Mouse (Mus musculus): ENCODE measurements around the gene Card6. TPM values are rescaled to one million over a fixed set of nuclear protein-coding genes. Genes with fewer than 3 reads are reported as not detected.

The Card6 gene
- polyA plus RNA-seq, 1 experiment = 0.59 TPM

DNA sequence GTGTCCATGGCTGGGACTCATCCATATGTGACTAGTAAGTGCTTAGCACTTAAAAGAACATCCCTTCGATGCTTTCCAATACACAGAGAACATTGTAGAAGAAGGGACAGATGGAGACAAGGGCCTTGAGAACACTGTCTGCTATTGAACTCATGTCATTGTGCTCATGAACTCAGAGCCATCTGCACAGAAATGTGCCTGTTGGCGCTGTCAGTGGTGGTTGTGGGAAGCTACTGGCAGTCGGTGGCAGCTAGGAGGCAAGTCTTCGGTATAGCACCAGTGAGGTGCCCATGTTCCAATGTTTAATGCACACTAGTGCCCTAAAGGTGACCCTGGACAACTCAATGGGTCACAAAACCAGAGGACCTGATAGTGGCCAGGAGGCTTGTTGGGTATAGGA is 6.0 kb downstream of the Card6 start:
- no peak for TF ChIP-seq POLR2A (IDR thresholded peaks at IDR 0.05; ENCODE audit: borderline replicate concordance, insufficient read depth, low read length)
- TF ChIP-seq CTCF (IDR thresholded peaks at IDR 0.05; ENCODE audit: borderline replicate concordance, insufficient read depth, low read depth, low read length) = no peak
- DNase-seq = no peak
- WGBS = 88% methylated on average over 4 of the region's 4 CpGs
- Histone ChIP-seq H3K4me3 (replicated peaks; ENCODE audit: insufficient read depth, low read depth, low read length) (no peak overlapping the region), H3K4me1 (ENCODE audit: control insufficient read depth, insufficient read depth, low read length) (no peaks in the 10 kb centered on the region), H3K27me3 (ENCODE audit: control insufficient read depth, insufficient read depth, low read length) (no peaks in the 10 kb centered on the region), H3K27ac (ENCODE audit: insufficient read depth, low read length) (no peak overlapping the region)

DNA sequence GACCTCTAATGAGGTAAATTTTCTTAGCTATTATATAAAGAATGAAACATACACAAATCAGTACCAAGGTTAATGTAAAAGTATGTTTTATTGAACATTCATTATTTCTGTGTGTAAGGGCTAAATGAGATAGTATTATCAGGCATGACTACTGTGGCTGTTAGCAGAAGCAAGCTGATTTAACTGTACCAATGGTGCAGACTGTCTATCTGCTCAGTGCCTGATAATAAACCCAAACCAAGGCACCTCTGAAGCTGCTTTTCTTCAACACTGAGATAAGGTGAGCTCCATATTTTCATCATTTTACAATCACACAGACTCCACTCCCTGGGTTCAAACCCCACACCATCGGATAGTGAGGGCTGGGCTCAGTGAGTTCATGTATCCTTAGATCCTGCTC is 11.0 kb downstream of the Card6 start:
- TF ChIP-seq CTCF (IDR thresholded peaks at IDR 0.05; ENCODE audit: borderline replicate concordance, insufficient read depth, low read depth, low read length) (no peak), POLR2A (IDR thresholded peaks at IDR 0.05; ENCODE audit: borderline replicate concordance, insufficient read depth, low read length) (no peak)
- no peak for DNase-seq
- WGBS = 100% methylated on average over 1 of the region's 1 CpGs

GRCm38 (mm10) chr15:5095534-5096301 is 12.6 kb downstream of the Card6 start:
- Histone ChIP-seq H3K4me1 (ENCODE audit: control insufficient read depth, insufficient read depth, low read length) (no peaks in the 10 kb centered on the region), H3K27ac (ENCODE audit: insufficient read depth, low read length) (no peak overlapping the region), H3K4me3 (replicated peaks; ENCODE audit: insufficient read depth, low read depth, low read length) (no peak overlapping the region), H3K27me3 (ENCODE audit: control insufficient read depth, insufficient read depth, low read length) (no peaks in the 10 kb centered on the region)
- DNase-seq = no peak
- no peak for TF ChIP-seq CTCF (IDR thresholded peaks at IDR 0.05; ENCODE audit: borderline replicate concordance, insufficient read depth, low read depth, low read length)
- no peak for TF ChIP-seq POLR2A (IDR thresholded peaks at IDR 0.05; ENCODE audit: borderline replicate concordance, insufficient read depth, low read length)
- WGBS = 87% methylated on average over 11 of the region's 11 CpGs

More for the DNA sequence above, 11.0 kb downstream of the Card6 start:
- Histone ChIP-seq H3K27ac (ENCODE audit: insufficient read depth, low read length) (no peak overlapping the region), H3K4me3 (replicated peaks; ENCODE audit: insufficient read depth, low read depth, low read length) (no peak overlapping the region), H3K4me1 (ENCODE audit: control insufficient read depth, insufficient read depth, low read length) (no peaks in the 10 kb centered on the region), H3K27me3 (ENCODE audit: control insufficient read depth, insufficient read depth, low read length) (no peaks in the 10 kb centered on the region)

DNA sequence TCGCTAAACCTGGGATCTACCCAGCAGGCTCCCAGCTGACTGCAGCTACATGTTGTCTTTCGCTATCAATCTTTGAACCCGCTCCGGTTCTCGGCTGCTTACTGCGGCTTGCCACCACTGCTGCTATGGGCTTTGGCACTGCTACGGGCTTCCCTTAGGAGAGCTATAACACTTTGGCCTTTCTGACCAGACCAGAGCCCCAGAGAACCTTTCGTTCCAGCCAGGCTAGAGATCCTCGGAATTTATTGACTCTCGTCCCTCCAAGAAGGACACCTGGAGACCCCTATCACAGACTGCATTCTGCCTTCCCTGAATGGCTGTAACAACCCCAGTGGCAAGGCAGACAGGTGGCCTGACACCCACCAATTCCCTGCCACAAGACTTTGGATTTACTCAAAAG is 18.2 kb downstream of the Card6 start:
- Histone ChIP-seq H3K4me3 (replicated peaks; ENCODE audit: insufficient read depth, low read depth, low read length) (no peak overlapping the region), H3K27ac (ENCODE audit: insufficient read depth, low read length) (no peak overlapping the region), H3K27me3 (ENCODE audit: control insufficient read depth, insufficient read depth, low read length) (no peaks in the 10 kb centered on the region), H3K4me1 (ENCODE audit: control insufficient read depth, insufficient read depth, low read length) (no peaks in the 10 kb centered on the region)
- DNase-seq = no peak
- 94% methylated on average over 10 of the region's 10 CpGs for WGBS
- TF ChIP-seq CTCF (IDR thresholded peaks at IDR 0.05; ENCODE audit: borderline replicate concordance, insufficient read depth, low read depth, low read length) (no peak), POLR2A (IDR thresholded peaks at IDR 0.05; ENCODE audit: borderline replicate concordance, insufficient read depth, low read length) (no peak)

GRCm38 (mm10) chr15:5088850-5089608 is 19.3 kb downstream of the Card6 start:
- Histone ChIP-seq H3K4me3 (replicated peaks; ENCODE audit: insufficient read depth, low read depth, low read length) (no peak overlapping the region), H3K27ac (ENCODE audit: insufficient read depth, low read length) (no peak overlapping the region), H3K27me3 (ENCODE audit: control insufficient read depth, insufficient read depth, low read length) (no peaks in the 10 kb centered on the region), H3K4me1 (ENCODE audit: control insufficient read depth, insufficient read depth, low read length) (no peaks in the 10 kb centered on the region)
- 47% methylated on average over 7 of the region's 7 CpGs for WGBS
- TF ChIP-seq POLR2A (IDR thresholded peaks at IDR 0.05; ENCODE audit: borderline replicate concordance, insufficient read depth, low read length) = no peak
- no peak for TF ChIP-seq CTCF (IDR thresholded peaks at IDR 0.05; ENCODE audit: borderline replicate concordance, insufficient read depth, low read depth, low read length)
- DNase-seq = no peak

GRCm38 (mm10) chr15:5086162-5086561 is 22.2 kb downstream of the Card6 start:
- H3K27me3 ChIP-seq (ENCODE audit: control insufficient read depth, insufficient read depth, low read length) = no peaks in the 10 kb centered on the region
- WGBS = 25% methylated on average over 2 of the region's 2 CpGs
- H3K4me3 ChIP-seq (replicated peaks; ENCODE audit: insufficient read depth, low read depth, low read length) = no peak overlapping the region
- DNase-seq = no peak
- H3K27ac ChIP-seq (ENCODE audit: insufficient read depth, low read length) = no peak overlapping the region
- TF ChIP-seq CTCF (IDR thresholded peaks at IDR 0.05; ENCODE audit: borderline replicate concordance, insufficient read depth, low read depth, low read length) = peak; percentile 5; the same call in 1 of the 2 replicates
- no peak for TF ChIP-seq POLR2A (IDR thresholded peaks at IDR 0.05; ENCODE audit: borderline replicate concordance, insufficient read depth, low read length)
- H3K4me1 ChIP-seq (ENCODE audit: control insufficient read depth, insufficient read depth, low read length) = no peaks in the 10 kb centered on the region

- no peak for DNase-seq
- H3K27me3 ChIP-seq (ENCODE audit: control insufficient read depth, insufficient read depth, low read length) = no peaks in the 10 kb centered on the region
- no peak overlapping the region for H3K27ac ChIP-seq (ENCODE audit: insufficient read depth, low read length)
- H3K4me3 ChIP-seq (replicated peaks; ENCODE audit: insufficient read depth, low read depth, low read length) = no peak overlapping the region
- TF ChIP-seq CTCF (IDR thresholded peaks at IDR 0.05; ENCODE audit: borderline replicate concordance, insufficient read depth, low read depth, low read length) (no peak), POLR2A (IDR thresholded peaks at IDR 0.05; ENCODE audit: borderline replicate concordance, insufficient read depth, low read length) (no peak)
- WGBS = 81% methylated on average over 1 of the region's 1 CpGs
- H3K4me1 ChIP-seq (ENCODE audit: control insufficient read depth, insufficient read depth, low read length) = no peaks in the 10 kb centered on the region
Observed at GRCm38 (mm10) chr15:5081235-5081634, 27.1 kb downstream of the Card6 start.
